Mouse (Mus musculus): ENCODE measurements around the gene Krt10. TPM values are rescaled to one million over a fixed set of nuclear protein-coding genes. Genes with fewer than 3 reads are reported as not detected.

Gene Krt10
- polyA plus RNA-seq, 1 experiment from 2014 or later: 14.2 TPM

DNA sequence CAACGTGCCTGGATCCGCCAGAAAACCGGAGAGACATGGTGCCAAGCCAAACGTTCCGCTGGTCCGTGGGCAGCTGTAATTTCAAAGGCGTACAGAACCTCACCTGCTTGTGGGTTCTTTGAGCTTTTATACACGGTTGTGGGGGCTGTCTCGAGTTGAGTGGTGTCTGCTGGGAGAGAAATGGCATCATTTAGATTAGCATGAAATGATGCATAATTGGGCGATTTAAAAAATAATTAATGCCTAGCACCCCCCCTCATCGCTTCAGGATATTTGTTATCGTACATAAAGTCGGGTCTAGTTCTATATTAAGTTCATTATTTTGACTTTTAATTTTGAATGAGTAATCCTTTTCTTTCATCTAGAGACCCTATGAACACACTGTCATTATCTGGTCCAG is 14.4 kb downstream of the Krt10 start, which contains the start of gene Krt28:
Krt28 (minus strand) TSS at position 101 of the 400 bp plus-strand sequence.
- no peaks in the 10 kb centered on the region for H3K36me3 ChIP-seq
- 74% methylated on average over 13 of the region's 13 CpGs for WGBS
- no peak within 1 kb of the TSS for H3K4me2 ChIP-seq
- H3K9me3 ChIP-seq: no peaks in the 10 kb centered on the region
- no peak for ATAC-seq (ENCODE audit: extremely low read depth, insufficient number of reproducible peaks, low FRiP score, low TSS enrichment)
- H3K4me3 ChIP-seq: no peak within 1 kb of the TSS
- peaks cover 44% of the 10 kb centered on the region for H3K27me3 ChIP-seq (replicated peaks)
- no peak within 1 kb of the TSS for H3K9ac ChIP-seq
- H3K27ac ChIP-seq (replicated peaks): no peak within 1 kb of the TSS
- no peaks in the 10 kb centered on the region for H3K4me1 ChIP-seq

DNA sequence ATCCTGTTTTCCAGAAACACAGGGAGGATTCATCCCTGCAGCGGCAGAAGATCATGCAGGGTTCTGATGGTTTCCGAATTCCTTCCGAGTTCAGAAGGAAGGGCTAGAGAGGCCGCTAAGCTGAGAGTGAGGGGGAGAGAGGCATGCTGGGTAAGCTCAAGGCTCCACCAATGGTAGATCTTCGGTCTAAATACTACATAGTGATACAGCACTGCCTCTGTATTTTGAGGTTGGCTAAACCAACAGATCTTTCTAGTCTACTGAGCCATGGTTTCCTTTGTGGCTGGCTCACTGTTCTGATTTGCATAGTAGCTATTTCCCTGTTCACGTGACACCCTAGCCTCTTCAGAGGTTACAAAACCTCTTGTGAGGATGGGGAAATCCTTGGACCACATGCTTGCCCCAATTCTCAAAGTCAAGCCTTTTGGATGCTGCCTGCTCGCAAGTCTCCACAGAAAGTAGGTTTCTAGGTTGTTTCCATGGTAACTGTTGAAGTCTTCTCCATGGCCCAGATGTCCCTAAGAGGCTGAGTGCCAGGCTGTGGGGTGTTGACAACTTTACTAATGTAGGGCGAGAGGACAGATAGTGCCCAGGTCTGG is 19.2 kb downstream of the Krt10 start:
- no peak overlapping the region for H3K27ac ChIP-seq (replicated peaks)
- no peaks in the 10 kb centered on the region for H3K36me3 ChIP-seq
- peaks cover 48% of the 10 kb centered on the region for H3K27me3 ChIP-seq (replicated peaks)
- no peaks in the 10 kb centered on the region for H3K9me3 ChIP-seq
- no peak overlapping the region for H3K4me3 ChIP-seq
- no peak overlapping the region for H3K9ac ChIP-seq
- H3K4me2 ChIP-seq: no peak overlapping the region
- ATAC-seq (ENCODE audit: extremely low read depth, insufficient number of reproducible peaks, low FRiP score, low TSS enrichment): no peak
- no peaks in the 10 kb centered on the region for H3K4me1 ChIP-seq
- WGBS: 72% methylated on average over 8 of the region's 8 CpGs

DNA sequence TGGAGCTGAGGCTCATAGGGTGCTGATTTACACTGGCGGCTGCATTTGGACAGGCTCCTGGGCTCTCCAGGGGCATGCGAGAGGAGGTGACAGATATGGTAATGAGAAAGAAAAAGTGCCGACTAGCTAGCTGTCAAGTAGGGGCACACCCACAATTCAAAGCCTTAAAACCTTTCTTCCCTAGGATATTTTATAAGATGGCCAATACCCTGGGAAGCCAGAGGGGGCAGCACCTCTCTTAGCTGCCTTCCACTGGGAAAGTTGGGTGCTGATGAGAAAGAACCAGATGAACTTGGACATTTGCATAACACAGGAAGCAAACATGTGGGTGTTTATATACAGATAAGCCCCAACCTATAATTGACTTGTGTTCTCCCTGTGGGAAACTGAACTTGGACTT is 19.9 kb downstream of the Krt10 start:
- H3K4me2 ChIP-seq: no peak overlapping the region
- no peaks in the 10 kb centered on the region for H3K4me1 ChIP-seq
- 8% methylated on average over 3 of the region's 3 CpGs for WGBS
- no peak for ATAC-seq (ENCODE audit: extremely low read depth, insufficient number of reproducible peaks, low FRiP score, low TSS enrichment)
- no peak overlapping the region for H3K27ac ChIP-seq (replicated peaks)
- no peak overlapping the region for H3K4me3 ChIP-seq
- H3K9ac ChIP-seq: no peak overlapping the region
- H3K36me3 ChIP-seq: no peaks in the 10 kb centered on the region
- no peaks in the 10 kb centered on the region for H3K9me3 ChIP-seq
- H3K27me3 ChIP-seq (replicated peaks): peaks cover 48% of the 10 kb centered on the region

DNA sequence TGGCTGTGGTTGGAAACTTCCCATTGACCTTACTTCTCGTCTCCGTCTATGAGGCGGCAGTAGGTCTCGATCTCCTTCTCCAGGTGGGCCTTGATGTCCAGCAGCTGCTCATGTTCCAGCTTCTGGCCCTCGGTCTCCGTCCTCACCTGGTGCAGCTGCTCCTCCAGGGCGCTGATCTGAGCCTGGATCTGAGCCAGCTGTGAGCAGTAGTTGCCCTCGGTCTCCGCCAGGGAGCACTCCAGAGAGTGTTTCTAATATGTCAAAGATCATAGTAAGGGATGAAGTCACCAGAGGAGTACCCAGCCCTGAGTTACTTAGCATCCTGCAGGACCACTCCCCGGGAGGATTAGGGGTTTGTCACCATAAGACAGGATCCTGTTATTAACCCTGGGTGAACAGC is 22.4 kb downstream of the Krt10 start:
- Histone ChIP-seq H3K4me1 (no peaks in the 10 kb centered on the region), H3K9ac (no peak overlapping the region), H3K27me3 (replicated peaks) (peaks cover 41% of the 10 kb centered on the region), H3K36me3 (no peaks in the 10 kb centered on the region), H3K4me2 (no peak overlapping the region), H3K27ac (replicated peaks) (no peak overlapping the region), H3K4me3 (no peak overlapping the region), H3K9me3 (no peaks in the 10 kb centered on the region)
- 34% methylated on average over 10 of the region's 10 CpGs for WGBS
- ATAC-seq (ENCODE audit: extremely low read depth, insufficient number of reproducible peaks, low FRiP score, low TSS enrichment): no peak

DNA sequence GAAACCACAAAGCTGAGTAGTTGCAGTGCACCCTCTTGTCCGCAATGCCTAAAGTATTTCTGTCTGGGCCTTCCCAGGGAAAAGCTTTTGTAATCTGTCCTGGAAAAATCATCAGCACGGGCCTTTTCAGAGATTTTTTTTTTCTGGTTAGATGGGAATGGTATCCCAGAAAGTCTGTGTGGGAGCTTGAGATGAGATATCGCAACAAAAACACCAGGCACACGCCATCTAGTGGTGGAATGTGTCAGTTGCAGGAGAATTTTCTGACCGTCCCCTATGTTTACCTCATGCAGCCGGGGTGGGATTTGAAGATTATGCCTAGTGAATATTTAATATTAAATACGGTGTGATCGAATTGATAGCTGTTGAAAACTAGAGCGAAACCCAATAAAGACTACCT is 24.8 kb downstream of the Krt10 start:
- no peak overlapping the region for H3K4me3 ChIP-seq
- no peak overlapping the region for H3K27ac ChIP-seq (replicated peaks)
- no peak overlapping the region for H3K9ac ChIP-seq
- 22% methylated on average over 9 of the region's 9 CpGs for WGBS
- H3K4me1 ChIP-seq: no peaks in the 10 kb centered on the region
- H3K27me3 ChIP-seq (replicated peaks): peaks cover 37% of the 10 kb centered on the region
- no peaks in the 10 kb centered on the region for H3K9me3 ChIP-seq
- no peak for ATAC-seq (ENCODE audit: extremely low read depth, insufficient number of reproducible peaks, low FRiP score, low TSS enrichment)
- H3K4me2 ChIP-seq: no peak overlapping the region
- no peaks in the 10 kb centered on the region for H3K36me3 ChIP-seq

DNA sequence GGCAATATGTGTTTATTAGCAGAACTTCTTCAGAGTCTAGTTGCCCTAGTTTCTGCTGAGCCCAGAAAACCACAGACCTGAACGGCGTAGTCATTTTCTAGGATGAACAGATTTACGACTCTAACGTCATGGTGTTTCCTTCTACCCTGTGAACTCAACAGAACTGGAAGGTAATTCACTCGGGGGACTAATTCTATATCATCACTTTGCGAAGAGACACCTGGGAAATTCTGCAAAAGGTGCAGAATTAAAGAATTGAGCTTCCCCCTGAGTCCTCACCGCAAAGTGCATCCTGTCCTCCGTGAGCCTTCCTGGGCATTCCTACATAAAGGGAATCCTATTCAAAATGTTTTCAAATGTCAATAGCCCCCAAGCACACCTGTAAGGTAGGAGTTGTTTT is 27.7 kb downstream of the Krt10 start:
- Histone ChIP-seq H3K36me3 (no peaks in the 10 kb centered on the region), H3K27me3 (replicated peaks) (peaks cover 18% of the 10 kb centered on the region), H3K4me1 (no peaks in the 10 kb centered on the region), H3K4me3 (no peak overlapping the region), H3K9me3 (no peaks in the 10 kb centered on the region), H3K9ac (no peak overlapping the region), H3K4me2 (no peak overlapping the region), H3K27ac (replicated peaks) (no peak overlapping the region)
- ATAC-seq (ENCODE audit: extremely low read depth, insufficient number of reproducible peaks, low FRiP score, low TSS enrichment): no peak
- 81% methylated on average over 8 of the region's 8 CpGs for WGBS

DNA sequence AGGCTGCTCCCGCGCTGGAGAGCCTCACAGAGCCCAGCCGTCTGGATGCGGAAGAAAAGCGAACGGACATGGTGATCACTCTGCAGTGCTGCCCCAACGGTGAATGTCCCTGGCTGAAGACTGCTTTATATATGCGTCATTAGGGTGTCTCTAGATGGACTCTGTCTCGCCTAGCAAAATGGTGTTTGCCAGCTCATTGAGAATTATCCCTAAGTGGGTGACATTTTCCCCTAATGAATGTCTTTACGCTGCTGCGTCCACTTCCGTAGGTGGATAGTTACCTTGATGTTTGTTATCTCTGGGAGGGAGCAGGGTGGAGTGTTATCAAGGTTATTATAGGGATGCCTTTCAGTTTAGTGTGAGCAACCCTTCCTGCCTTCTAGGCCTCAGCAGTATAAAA is 38.2 kb downstream of the Krt10 start, which contains the start of gene Krt27:
Krt27 (minus strand) TSS at position 101 of the 400 bp plus-strand sequence.
- ATAC-seq (ENCODE audit: extremely low read depth, insufficient number of reproducible peaks, low FRiP score, low TSS enrichment): no peak
- Histone ChIP-seq H3K4me3 (no peak within 1 kb of the TSS), H3K4me1 (no peaks in the 10 kb centered on the region), H3K4me2 (no peak within 1 kb of the TSS), H3K27ac (replicated peaks) (no peak within 1 kb of the TSS), H3K9me3 (no peaks in the 10 kb centered on the region), H3K9ac (no peak within 1 kb of the TSS), H3K36me3 (no peaks in the 10 kb centered on the region), H3K27me3 (replicated peaks) (peaks cover 22% of the 10 kb centered on the region)
- WGBS: 71% methylated on average over 12 of the region's 12 CpGs

DNA sequence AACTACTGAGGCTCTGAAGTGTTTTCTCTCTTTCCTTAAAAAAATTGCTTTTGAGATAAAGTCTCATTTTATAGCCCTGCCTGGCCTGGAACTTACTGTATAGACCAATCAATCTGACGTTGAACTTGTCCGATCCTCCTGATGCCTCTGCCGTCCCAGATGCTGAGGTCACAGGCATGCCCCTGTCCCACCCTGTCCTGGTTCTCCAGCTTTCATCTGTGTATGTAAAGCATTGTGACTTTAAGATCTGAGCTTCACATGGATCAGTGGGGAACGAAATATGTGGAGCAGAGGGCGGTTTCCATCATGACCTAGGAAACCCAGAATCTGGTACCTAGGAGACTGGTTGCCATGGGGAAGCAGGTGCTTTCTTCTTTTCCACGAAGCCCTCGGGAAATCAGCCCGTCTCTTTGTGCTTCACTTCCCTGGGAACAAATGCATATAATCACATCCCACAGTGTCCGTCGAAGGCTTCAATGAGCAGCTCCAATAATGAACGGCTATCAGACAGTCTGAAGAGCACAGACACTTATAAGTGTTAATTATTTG is 49.8 kb downstream of the Krt10 start:
- Histone ChIP-seq H3K36me3 (no peaks in the 10 kb centered on the region), H3K9me3 (no peaks in the 10 kb centered on the region), H3K27ac (replicated peaks) (no peak overlapping the region), H3K27me3 (replicated peaks) (no peaks in the 10 kb centered on the region; the same call in 1 of the 2 replicates), H3K4me3 (no peak overlapping the region), H3K9ac (no peak overlapping the region), H3K4me2 (no peak overlapping the region), H3K4me1 (no peaks in the 10 kb centered on the region)
- no peak for ATAC-seq (ENCODE audit: extremely low read depth, insufficient number of reproducible peaks, low FRiP score, low TSS enrichment)
- 75% methylated on average over 11 of the region's 11 CpGs for WGBS

DNA sequence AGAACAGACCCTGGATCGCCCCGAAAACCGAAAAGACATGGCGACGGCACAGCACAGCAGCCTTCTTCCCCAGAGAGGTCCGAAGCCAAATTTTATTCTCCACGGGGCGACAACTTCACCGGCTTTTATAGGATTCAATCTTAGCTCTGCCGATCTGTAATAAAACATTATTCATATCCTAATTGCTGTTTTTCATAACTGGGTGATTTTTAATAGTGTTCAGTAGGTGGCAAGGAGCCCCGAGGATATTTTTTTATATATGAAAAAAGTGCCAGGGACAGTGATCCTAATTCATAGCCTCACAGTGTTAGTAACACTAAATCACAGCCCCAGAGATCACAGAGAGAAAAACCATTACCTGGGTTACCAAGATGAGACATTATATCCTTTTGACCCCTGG is 51.3 kb downstream of the Krt10 start, which contains the start of gene Krt26:
Krt26 (minus strand) TSS at position 101 of the 400 bp plus-strand sequence.
- Histone ChIP-seq H3K4me3 (no peak within 1 kb of the TSS), H3K4me2 (no peak within 1 kb of the TSS), H3K36me3 (no peaks in the 10 kb centered on the region), H3K9me3 (no peaks in the 10 kb centered on the region), H3K4me1 (no peaks in the 10 kb centered on the region), H3K9ac (no peak within 1 kb of the TSS), H3K27ac (replicated peaks) (no peak within 1 kb of the TSS), H3K27me3 (replicated peaks) (no peaks in the 10 kb centered on the region; the same call in 1 of the 2 replicates)
- ATAC-seq (ENCODE audit: extremely low read depth, insufficient number of reproducible peaks, low FRiP score, low TSS enrichment): no peak
- WGBS: 85% methylated on average over 11 of the region's 11 CpGs

Other genes starting within 250 kb of the Krt10 start
- 0.14 and 0.23 TPM in 2 replicates for gene Ccr7, start 234.3 kb downstream of the Krt10 start, polyA plus RNA-seq (2015; fragmentation: Nextera tagmentation; extraction: Ambion mirVana)
- gene Smarce1, start 158.3 kb downstream of the Krt10 start, polyA plus RNA-seq (2015; fragmentation: Nextera tagmentation; extraction: Ambion mirVana): 150 and 165 TPM in 2 replicates
- 1.7 and 1.9 TPM in 2 replicates for gene Krt222, start 145.3 kb downstream of the Krt10 start, polyA plus RNA-seq (2015; fragmentation: Nextera tagmentation; extraction: Ambion mirVana)
- not detected in 2 replicates for gene Krt24, start 104.1 kb downstream of the Krt10 start, polyA plus RNA-seq (2015; fragmentation: Nextera tagmentation; extraction: Ambion mirVana)
- 0.08 TPM in 1 of 2 replicates, not detected in the other for gene Krt25, start 66.4 kb downstream of the Krt10 start, polyA plus RNA-seq (2015; fragmentation: Nextera tagmentation; extraction: Ambion mirVana)
- gene Krt26, start 51.4 kb downstream of the Krt10 start, polyA plus RNA-seq (2015; fragmentation: Nextera tagmentation; extraction: Ambion mirVana): not detected in 2 replicates
- not detected in 2 replicates for gene Krt27, start 38.3 kb downstream of the Krt10 start, polyA plus RNA-seq (2015; fragmentation: Nextera tagmentation; extraction: Ambion mirVana)
- gene Krt28, start 14.5 kb downstream of the Krt10 start, polyA plus RNA-seq (2015; fragmentation: Nextera tagmentation; extraction: Ambion mirVana): 0.20 TPM in 1 of 2 replicates, not detected in the other
- gene Krt12, start 32.9 kb upstream of the Krt10 start, polyA plus RNA-seq (2015; fragmentation: Nextera tagmentation; extraction: Ambion mirVana): not detected in 2 replicates
- gene Krt20, start 48.8 kb upstream of the Krt10 start, polyA plus RNA-seq (2015; fragmentation: Nextera tagmentation; extraction: Ambion mirVana): 2.3 and 3.2 TPM in 2 replicates
- gene Krt23, start 103.8 kb upstream of the Krt10 start, polyA plus RNA-seq (2015; fragmentation: Nextera tagmentation; extraction: Ambion mirVana): 0.52 and 0.57 TPM in 2 replicates
- gene Krt39, start 132.0 kb upstream of the Krt10 start, polyA plus RNA-seq (2015; fragmentation: Nextera tagmentation; extraction: Ambion mirVana): not detected in 2 replicates
- gene Krt40, start 153.8 kb upstream of the Krt10 start, polyA plus RNA-seq (2015; fragmentation: Nextera tagmentation; extraction: Ambion mirVana): not detected in 2 replicates
- not detected in 2 replicates for gene Krtap3-3, start 161.5 kb upstream of the Krt10 start, polyA plus RNA-seq (2015; fragmentation: Nextera tagmentation; extraction: Ambion mirVana)
- gene Krtap3-2, start 167.5 kb upstream of the Krt10 start, polyA plus RNA-seq (2015; fragmentation: Nextera tagmentation; extraction: Ambion mirVana): not detected in 2 replicates
- gene Gm11939, start 170.1 kb upstream of the Krt10 start, polyA plus RNA-seq (2015; fragmentation: Nextera tagmentation; extraction: Ambion mirVana): not detected in 2 replicates
- gene Krtap3-1, start 177.3 kb upstream of the Krt10 start, polyA plus RNA-seq (2015; fragmentation: Nextera tagmentation; extraction: Ambion mirVana): not detected in 2 replicates
- gene Krtap1-5, start 191.7 kb upstream of the Krt10 start, polyA plus RNA-seq (2015; fragmentation: Nextera tagmentation; extraction: Ambion mirVana): not detected in 2 replicates
- gene Krtap1-4, start 194.3 kb upstream of the Krt10 start, polyA plus RNA-seq (2015; fragmentation: Nextera tagmentation; extraction: Ambion mirVana): not detected in 2 replicates
- not detected in 2 replicates for gene Krtap1-3, start 202.0 kb upstream of the Krt10 start, polyA plus RNA-seq (2015; fragmentation: Nextera tagmentation; extraction: Ambion mirVana)
- gene Krtap9-3, start 208.7 kb upstream of the Krt10 start, polyA plus RNA-seq (2015; fragmentation: Nextera tagmentation; extraction: Ambion mirVana): not detected in 2 replicates
- gene Gm11938, start 213.9 kb upstream of the Krt10 start, polyA plus RNA-seq (2015; fragmentation: Nextera tagmentation; extraction: Ambion mirVana): not detected in 2 replicates
- not detected in 2 replicates for gene Gm11937, start 220.8 kb upstream of the Krt10 start, polyA plus RNA-seq (2015; fragmentation: Nextera tagmentation; extraction: Ambion mirVana)
- gene Krtap2-4, start 225.5 kb upstream of the Krt10 start, polyA plus RNA-seq (2015; fragmentation: Nextera tagmentation; extraction: Ambion mirVana): not detected in 2 replicates
- not detected in 2 replicates for gene Gm11562, start 231.1 kb upstream of the Krt10 start, polyA plus RNA-seq (2015; fragmentation: Nextera tagmentation; extraction: Ambion mirVana)
- gene Krtap4-1, start 238.9 kb upstream of the Krt10 start, polyA plus RNA-seq (2015; fragmentation: Nextera tagmentation; extraction: Ambion mirVana): not detected in 2 replicates
- gene Krtap4-2, start 245.7 kb upstream of the Krt10 start, polyA plus RNA-seq (2015; fragmentation: Nextera tagmentation; extraction: Ambion mirVana): not detected in 2 replicates

All from heart, embryonic 13.5 days (tissue).